Mouse (Mus musculus): Measurements from ENCODE around the gene Epha1. TPM values are rescaled to one million over a fixed set of nuclear protein-coding genes. Genes with fewer than 3 reads are reported as not detected.
A peak's percentile ranks its signal among the peaks of the same experiment; 100 is the strongest.

Gene Epha1
- polyA plus RNA-seq, 1 experiment from 2014 or later: 2.0 TPM

GRCm38 (mm10) chr6:42349006-42349425, 24.1 kb downstream of the Epha1 start:
- Histone ChIP-seq H3K36me3 (replicated peaks) (peaks cover 27% of the 10 kb centered on the region), H3K9me3 (no peaks in the 10 kb centered on the region), H3K4me3 (peak overlapping the region; percentile 88), H3K27me3 (ENCODE audit: poor library complexity, severe bottlenecking) (no peaks in the 10 kb centered on the region), H3K27ac (peak overlapping the region; percentile 97), H3K4me1 (peaks cover 40% of the 10 kb centered on the region)
- 2% methylated on average over 11 of the region's 11 CpGs for WGBS
- DNase-seq (ENCODE audit: extremely low spot score, low spot score): peak; percentile 66

DNA sequence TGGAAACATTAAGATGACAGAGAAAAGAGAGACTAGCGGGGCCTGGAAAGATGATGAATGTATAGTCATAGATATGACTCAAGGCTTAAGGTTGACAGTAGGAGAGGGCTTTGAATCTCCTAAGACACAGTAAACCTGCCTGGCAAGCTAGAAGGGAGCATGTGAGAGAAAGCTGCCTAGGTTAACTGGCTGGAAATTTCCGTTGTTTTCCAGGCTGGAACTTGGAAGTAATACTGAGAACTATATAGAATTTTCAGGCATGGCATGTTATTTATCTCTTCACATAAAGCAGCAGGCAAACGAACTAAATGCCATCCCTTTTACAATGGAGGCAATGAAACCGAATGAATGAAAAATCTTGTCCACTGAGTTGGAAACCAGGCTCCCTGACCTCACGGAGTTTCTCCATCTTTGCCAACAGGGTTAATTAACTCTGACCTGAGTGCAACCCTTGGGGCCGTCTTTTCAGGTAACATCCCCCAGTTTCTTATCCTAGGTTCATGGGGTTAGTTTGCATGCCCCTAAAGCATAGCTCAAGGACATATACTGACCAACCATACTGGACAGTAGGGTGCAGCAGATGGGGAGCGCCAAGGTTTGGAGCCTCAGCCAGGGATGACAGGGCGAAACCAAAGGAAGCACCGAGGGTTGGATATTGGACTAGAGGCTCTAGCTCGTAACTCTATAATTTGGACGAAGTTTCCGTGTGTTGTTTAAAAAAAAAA, 24.6 kb downstream of the Epha1 start:
- 32% methylated on average over 12 of the region's 12 CpGs for WGBS
- Histone ChIP-seq H3K27ac (no peak overlapping the region), H3K4me3 (peak overlapping the region; percentile 88)

GRCm38 (mm10) chr6:42344255-42344654, 28.8 kb downstream of the Epha1 start:
- Histone ChIP-seq H3K27me3 (ENCODE audit: poor library complexity, severe bottlenecking) (no peaks in the 10 kb centered on the region), H3K36me3 (replicated peaks) (no peaks in the 10 kb centered on the region), H3K4me1 (peaks cover 11% of the 10 kb centered on the region), H3K27ac (no peak overlapping the region), H3K4me3 (no peak overlapping the region), H3K9me3 (no peaks in the 10 kb centered on the region)
- no peak for DNase-seq (ENCODE audit: extremely low spot score, low spot score)
- 97% methylated on average over 1 of the region's 1 CpGs for WGBS

More for the DNA sequence above, 24.6 kb downstream of the Epha1 start:
- DNase-seq (ENCODE audit: extremely low spot score, low spot score): no peak
- Histone ChIP-seq H3K36me3 (replicated peaks) (peaks cover 22% of the 10 kb centered on the region), H3K4me1 (peaks cover 38% of the 10 kb centered on the region), H3K9me3 (no peaks in the 10 kb centered on the region), H3K27me3 (ENCODE audit: poor library complexity, severe bottlenecking) (no peaks in the 10 kb centered on the region)

DNA sequence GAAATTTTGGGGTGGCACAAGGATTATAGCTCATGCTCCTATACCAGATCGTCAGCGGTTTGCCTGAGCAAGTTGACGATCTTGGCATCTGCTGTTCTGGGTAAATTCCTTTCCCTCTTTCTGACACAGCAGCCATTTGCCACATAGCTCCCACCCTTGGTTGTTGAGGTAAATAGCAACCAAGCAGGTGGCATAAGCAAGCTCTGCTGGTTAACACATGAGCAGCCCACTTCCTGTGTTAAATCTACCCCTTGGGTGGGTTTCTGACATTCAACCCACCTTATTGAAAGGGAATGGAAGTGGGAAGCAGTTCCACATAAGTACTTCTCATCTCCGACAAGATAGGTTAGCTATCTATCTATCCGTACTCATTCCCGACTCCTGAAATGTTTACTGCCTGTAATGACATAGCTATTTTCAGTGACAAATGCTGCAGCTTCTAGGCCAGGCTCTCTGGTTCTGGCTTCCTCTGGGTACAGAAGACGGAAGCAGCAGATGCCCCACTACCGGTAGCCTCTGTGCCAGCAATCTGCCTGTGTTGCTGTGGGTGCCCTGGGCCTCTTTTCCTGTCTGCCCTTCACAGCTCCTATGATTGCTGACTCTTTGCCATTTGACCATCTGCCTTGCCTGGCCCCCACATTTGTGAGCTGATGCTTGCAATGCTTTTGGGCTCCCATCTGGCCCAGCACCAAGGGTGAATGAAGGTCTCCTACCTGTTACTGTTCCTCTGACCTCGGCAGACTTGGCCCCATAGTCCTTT, 29.5 kb downstream of the Epha1 start:
- peaks cover 4% of the 10 kb centered on the region for H3K4me1 ChIP-seq
- WGBS: 90% methylated on average over 9 of the region's 9 CpGs
- DNase-seq (ENCODE audit: extremely low spot score, low spot score): no peak
- no peak overlapping the region for H3K27ac ChIP-seq
- H3K27me3 ChIP-seq (ENCODE audit: poor library complexity, severe bottlenecking): no peaks in the 10 kb centered on the region
- no peak overlapping the region for H3K4me3 ChIP-seq
- H3K36me3 ChIP-seq (replicated peaks): no peaks in the 10 kb centered on the region
- no peaks in the 10 kb centered on the region for H3K9me3 ChIP-seq

GRCm38 (mm10) chr6:42342171-42342570, 30.9 kb downstream of the Epha1 start:
- Histone ChIP-seq H3K4me3 (no peak overlapping the region), H3K36me3 (replicated peaks) (no peaks in the 10 kb centered on the region), H3K27me3 (ENCODE audit: poor library complexity, severe bottlenecking) (no peaks in the 10 kb centered on the region), H3K9me3 (no peaks in the 10 kb centered on the region), H3K27ac (no peak overlapping the region), H3K4me1 (no peaks in the 10 kb centered on the region)
- no peak for DNase-seq (ENCODE audit: extremely low spot score, low spot score)
- 78% methylated on average over 1 of the region's 1 CpGs for WGBS

- Histone ChIP-seq H3K27me3 (ENCODE audit: poor library complexity, severe bottlenecking) (no peaks in the 10 kb centered on the region), H3K36me3 (replicated peaks) (no peaks in the 10 kb centered on the region), H3K4me1 (no peaks in the 10 kb centered on the region), H3K27ac (no peak overlapping the region), H3K9me3 (no peaks in the 10 kb centered on the region), H3K4me3 (no peak overlapping the region)
- WGBS: 89% methylated on average over 5 of the region's 5 CpGs
- no peak for DNase-seq (ENCODE audit: extremely low spot score, low spot score)
These were observed 33.1 kb downstream of the Epha1 start for GRCm38 (mm10) chr6:42339981-42340380.

- H3K9me3 ChIP-seq: no peaks in the 10 kb centered on the region
These were observed 33.9 kb downstream of the Epha1 start for GRCm38 (mm10) chr6:42339189-42339588.

GRCm38 (mm10) chr6:42330946-42331345, 42.1 kb downstream of the Epha1 start:
- 88% methylated on average over 3 of the region's 3 CpGs for WGBS
- no peaks in the 10 kb centered on the region for H3K36me3 ChIP-seq (replicated peaks)
- H3K4me1 ChIP-seq: no peaks in the 10 kb centered on the region
- no peak overlapping the region for H3K4me3 ChIP-seq
- no peaks in the 10 kb centered on the region for H3K27me3 ChIP-seq (ENCODE audit: poor library complexity, severe bottlenecking)
- no peaks in the 10 kb centered on the region for H3K9me3 ChIP-seq
- DNase-seq (ENCODE audit: extremely low spot score, low spot score): no peak
- no peak overlapping the region for H3K27ac ChIP-seq

More at GRCm38 (mm10) chr6:42339189-42339588, 33.9 kb downstream of the Epha1 start:
- no peak for DNase-seq (ENCODE audit: extremely low spot score, low spot score)
- Histone ChIP-seq H3K4me3 (no peak overlapping the region), H3K27me3 (ENCODE audit: poor library complexity, severe bottlenecking) (no peaks in the 10 kb centered on the region), H3K4me1 (no peaks in the 10 kb centered on the region), H3K36me3 (replicated peaks) (no peaks in the 10 kb centered on the region), H3K27ac (no peak overlapping the region)
- 89% methylated on average over 2 of the region's 2 CpGs for WGBS

- H3K27me3 ChIP-seq (ENCODE audit: poor library complexity, severe bottlenecking): no peaks in the 10 kb centered on the region
- WGBS: 74% methylated on average over 3 of the region's 3 CpGs
- no peak overlapping the region for H3K27ac ChIP-seq
- H3K4me3 ChIP-seq: no peak overlapping the region
- peaks cover 4% of the 10 kb centered on the region; the same call in 1 of the 2 replicates for H3K4me1 ChIP-seq
- no peak for DNase-seq (ENCODE audit: extremely low spot score, low spot score)
- no peaks in the 10 kb centered on the region for H3K36me3 ChIP-seq (replicated peaks)
- H3K9me3 ChIP-seq: no peaks in the 10 kb centered on the region
These were observed 42.9 kb downstream of the Epha1 start for GRCm38 (mm10) chr6:42330216-42330615.

DNA sequence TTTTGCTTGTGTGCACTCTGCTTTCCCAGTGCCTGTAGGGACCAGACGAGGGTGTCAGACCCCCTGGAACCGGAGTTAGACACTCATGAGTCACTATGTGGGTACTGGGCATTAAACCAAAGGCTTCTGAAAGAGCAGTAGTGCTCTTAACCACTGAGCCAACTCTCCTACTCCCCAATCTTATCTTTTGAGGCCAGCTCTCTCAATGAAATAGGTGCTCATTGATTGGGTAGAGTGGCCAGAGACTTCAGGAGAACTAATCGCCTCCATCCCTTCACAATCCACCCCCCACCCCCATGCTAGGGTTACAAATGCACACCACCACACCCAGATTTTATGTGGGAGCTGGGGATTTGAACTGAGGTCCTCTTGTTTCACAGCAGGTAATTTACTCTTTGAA, 44.3 kb downstream of the Epha1 start:
- no peaks in the 10 kb centered on the region for H3K9me3 ChIP-seq
- no peak overlapping the region for H3K27ac ChIP-seq
- no peaks in the 10 kb centered on the region for H3K36me3 ChIP-seq (replicated peaks)
- DNase-seq (ENCODE audit: extremely low spot score, low spot score): no peak
- 79% methylated on average over 3 of the region's 3 CpGs for WGBS
- no peak overlapping the region for H3K4me3 ChIP-seq
- H3K27me3 ChIP-seq (ENCODE audit: poor library complexity, severe bottlenecking): peaks cover 12% of the 10 kb centered on the region
- H3K4me1 ChIP-seq: peaks cover 16% of the 10 kb centered on the region

- Histone ChIP-seq H3K27me3 (ENCODE audit: poor library complexity, severe bottlenecking) (peaks cover 34% of the 10 kb centered on the region), H3K9me3 (no peaks in the 10 kb centered on the region), H3K36me3 (replicated peaks) (no peaks in the 10 kb centered on the region; the same call in 1 of the 2 replicates), H3K27ac (no peak overlapping the region), H3K4me1 (peaks cover 26% of the 10 kb centered on the region), H3K4me3 (no peak overlapping the region)
- DNase-seq (ENCODE audit: extremely low spot score, low spot score): no peak
- WGBS: 95% methylated on average over 3 of the region's 3 CpGs
These were observed 46.6 kb downstream of the Epha1 start for GRCm38 (mm10) chr6:42326509-42326908.

- Histone ChIP-seq H3K27ac (peak overlapping the region; percentile 93), H3K27me3 (ENCODE audit: poor library complexity, severe bottlenecking) (peaks cover 44% of the 10 kb centered on the region), H3K36me3 (replicated peaks) (peaks cover 3% of the 10 kb centered on the region; the same call in 1 of the 2 replicates), H3K4me3 (peak overlapping the region; percentile 83), H3K9me3 (no peaks in the 10 kb centered on the region), H3K4me1 (peaks cover 26% of the 10 kb centered on the region)
- 2% methylated on average over 7 of the region's 7 CpGs for WGBS
- peak; percentile 85 for DNase-seq (ENCODE audit: extremely low spot score, low spot score)
These were observed 47.8 kb downstream of the Epha1 start for GRCm38 (mm10) chr6:42325268-42325609.
